Mouse (Mus musculus) mouse embryonic stem cell (cell line): ENCODE measurements around the gene Ckm.

Experiments
- in situ Hi-C, 2 experiments: fragments of 300-500 bp; cut with MboI; formaldehyde crosslinking; loops; 1 replicate in 1 of 2; 3 replicates in 1 of 2; pipeline ENCODE4 v1.14.3; 2019 to 2020; ENCODE audit warnings: low sequenced_read_pairs in 2 of 2, low pct_unique_long_range_greater_than_20kb in 1 of 2, mixed read lengths in 1 of 2; ENCODE audit not compliant: unreplicated experiment in 1 of 2

The Ckm gene

DNA sequence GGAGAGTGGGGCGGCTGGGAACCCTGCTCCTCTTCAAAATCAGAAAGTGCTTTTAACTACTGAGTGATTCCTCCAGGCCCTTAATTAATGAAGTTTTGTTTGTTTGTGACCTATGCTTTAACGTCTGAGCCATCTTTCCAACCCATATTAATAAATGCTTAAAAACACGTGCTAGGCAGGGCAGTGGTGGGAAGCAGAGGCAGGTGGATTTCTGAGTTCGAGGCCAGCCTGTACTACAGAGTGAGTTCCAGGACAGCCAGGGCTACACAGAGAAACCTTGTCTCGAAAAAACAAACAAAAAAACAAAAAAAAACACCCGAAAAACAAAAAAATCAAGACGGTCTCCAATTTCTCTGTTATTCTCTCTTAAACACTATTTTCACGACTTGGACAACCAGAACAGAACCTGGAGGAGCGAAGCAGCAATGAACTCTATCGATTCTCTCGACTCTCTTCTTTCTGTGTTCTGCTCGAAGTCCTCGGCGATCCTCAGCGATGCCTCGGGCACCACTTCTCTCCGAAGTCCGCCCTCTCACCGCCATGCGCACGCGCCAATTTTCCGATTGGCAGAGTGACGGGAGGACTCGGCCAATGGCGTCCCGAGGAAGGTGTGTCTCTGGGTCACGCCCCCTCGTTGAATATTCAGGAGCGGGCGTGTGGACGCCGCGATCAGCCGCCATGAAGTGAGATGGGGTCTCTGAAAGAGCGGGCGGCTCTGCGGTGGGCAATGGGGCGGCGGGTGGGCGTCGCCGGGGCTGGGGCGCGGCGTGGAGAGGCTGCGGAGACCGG is 23.0 kb upstream of the Ckm start, which contains the start of gene Ercc2:
Ercc2 (plus strand) TSS at position 634 of the 789 bp plus-strand sequence.
- in situ Hi-C loops = no loop called here

DNA sequence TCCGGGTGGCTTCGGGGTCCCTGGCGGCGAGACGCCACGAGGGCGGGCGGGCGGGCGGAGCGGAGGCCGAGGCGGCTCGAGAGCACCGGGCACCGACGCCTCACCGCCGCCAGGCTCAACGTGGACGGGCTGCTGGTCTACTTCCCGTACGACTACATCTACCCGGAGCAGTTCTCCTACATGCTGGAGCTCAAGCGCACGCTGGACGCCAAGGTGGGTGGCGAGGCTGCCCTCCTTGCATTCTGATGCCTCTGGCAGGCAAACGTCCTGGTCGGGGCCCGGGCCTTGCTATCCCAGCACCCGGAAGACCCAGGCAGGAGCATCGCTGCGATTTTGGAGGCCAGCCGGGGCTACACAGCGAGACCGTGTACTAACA is 22.4 kb upstream of the Ckm start:
- in situ Hi-C loops = no loop called here

DNA sequence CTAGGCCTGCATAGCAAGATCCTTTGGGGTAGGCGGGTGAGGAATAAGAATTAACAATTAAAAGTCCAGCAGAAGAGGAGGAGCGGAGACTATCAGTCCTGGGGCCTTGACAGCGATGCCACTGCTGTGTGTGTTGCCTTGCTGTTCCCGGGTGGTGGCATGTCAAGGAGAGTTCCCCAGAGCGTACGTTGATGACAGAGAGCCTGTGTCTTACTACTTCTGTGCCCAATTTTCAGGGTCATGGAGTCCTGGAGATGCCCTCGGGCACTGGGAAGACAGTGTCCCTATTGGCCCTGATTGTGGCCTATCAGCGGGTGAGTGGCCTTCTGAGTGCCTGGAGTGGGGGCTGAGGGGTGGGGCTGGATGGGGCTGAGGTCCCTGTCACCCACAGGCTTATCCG is 20.9 kb upstream of the Ckm start:
- in situ Hi-C loops = no loop called here

DNA sequence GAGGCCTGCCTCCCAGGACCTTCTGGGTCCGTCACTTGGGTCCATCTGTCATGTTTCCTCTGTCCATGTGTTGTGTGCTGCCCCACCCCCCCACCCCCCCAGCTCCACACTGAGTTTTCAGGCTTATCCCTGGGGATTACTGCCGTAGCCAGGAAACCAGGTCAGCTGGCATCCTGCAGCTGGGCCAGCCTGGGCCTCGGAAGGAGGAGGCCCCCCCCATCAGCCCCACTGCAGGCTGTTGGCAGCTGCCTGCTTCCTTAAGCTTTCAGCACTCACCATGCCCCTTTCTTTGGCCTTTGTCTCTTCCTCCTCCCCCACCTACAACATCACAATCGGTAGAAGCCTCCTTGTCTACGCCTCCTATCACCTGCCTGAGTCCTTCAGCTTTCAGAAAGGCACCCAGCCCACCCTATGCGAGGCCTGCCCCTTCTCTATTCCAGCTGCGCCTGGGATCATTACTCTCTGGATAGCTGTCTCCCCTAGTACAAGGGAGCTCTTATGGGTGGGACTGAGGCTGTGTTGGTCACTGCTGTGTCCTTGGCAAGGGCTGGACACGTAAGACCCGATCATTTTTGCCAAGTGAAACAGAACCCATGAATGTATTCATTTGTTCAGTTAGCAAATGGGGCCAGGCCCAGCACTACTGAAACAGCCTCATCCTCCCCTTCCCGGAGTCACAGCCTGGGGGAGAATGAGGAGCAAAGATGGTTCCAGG is 15.7 kb upstream of the Ckm start:
- in situ Hi-C loops = no loop called here

DNA sequence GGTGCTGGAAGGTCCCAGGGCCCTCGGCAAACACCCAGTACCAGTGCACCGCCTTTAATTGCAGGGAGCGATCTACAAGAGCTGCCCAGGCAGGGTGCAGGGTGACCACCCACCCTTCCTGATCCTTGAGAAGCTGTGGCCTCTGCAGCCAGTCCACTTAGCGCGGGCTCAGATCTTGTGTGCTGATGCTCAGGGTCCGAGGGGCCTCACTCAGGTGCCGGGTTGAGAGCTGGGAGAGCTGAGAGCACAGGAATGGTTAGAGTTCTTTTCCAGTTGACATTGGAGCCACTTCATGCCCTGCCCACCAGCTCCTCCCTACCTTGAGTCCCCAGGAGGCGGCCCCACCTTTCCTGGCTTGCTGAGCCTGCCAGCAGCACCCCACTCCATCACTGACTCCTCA is 10.1 kb upstream of the Ckm start:
- in situ Hi-C loops = no loop called here

DNA sequence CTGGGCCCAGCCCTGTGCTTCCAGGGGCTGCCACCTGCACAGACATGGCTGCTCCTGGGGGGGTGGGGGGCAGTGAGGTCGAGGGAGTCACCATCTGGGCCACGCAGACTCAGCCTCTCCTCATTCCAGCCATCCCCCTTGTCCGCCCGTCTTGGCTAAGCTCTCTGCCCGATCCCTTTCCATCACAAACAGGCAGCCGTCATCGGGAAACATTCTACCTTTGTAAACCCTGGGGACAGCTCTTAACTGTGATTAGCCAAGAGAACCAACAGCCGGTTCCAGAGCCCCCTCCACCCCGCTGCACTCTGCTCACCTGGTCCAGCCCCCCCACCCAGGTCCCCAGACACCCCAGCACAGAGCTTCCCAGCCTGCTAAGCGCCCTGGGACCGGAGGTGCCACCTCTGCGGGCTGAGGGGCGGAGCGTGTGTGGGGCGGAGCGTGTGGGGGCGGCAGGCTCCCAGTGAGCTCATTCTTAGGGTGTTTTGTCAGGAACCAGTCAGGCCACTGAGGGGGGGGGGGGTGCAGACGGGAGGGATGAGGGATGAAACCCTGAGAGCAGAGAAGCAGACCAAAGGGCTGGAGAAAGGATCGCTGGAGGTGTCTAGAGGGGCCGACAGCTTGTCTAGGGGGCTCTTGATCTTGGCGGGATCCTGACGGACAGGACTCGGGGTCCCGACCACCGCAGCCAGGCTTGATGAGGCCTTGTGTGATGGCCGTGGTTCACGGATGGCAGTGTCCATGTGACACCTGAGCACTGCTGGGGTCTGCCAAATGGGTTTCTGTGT is 4.9 kb upstream of the Ckm start:
- in situ Hi-C loops = loop anchor here in 1 of 2 experiments (25.0 kb wide), 1 partner anchor 388 kb away; the partner anchor contains the start of gene Cblc

DNA sequence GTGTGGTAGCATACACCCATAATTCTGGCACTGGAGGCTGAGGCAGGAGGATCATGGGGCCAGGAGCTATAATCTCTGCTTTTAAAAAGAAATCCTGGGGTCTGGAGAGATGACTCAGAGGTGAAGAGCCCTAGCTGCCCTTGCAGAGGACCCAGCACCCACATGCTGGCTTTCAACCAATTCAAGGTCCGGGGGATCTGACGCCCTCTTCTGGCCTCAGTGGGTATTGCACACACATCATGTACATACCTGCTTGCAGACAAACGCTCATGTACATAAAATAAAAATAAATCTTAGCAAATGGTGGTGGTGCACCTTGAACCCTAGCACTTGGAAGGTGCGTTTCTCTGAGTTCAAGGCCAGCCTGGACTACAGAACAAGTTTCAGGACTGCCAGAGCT is 3.6 kb upstream of the Ckm start:
- in situ Hi-C loops = loop anchor here in 1 of 2 experiments (25.0 kb wide), 1 partner anchor 386 kb away; the partner anchor contains the start of gene Cblc

DNA sequence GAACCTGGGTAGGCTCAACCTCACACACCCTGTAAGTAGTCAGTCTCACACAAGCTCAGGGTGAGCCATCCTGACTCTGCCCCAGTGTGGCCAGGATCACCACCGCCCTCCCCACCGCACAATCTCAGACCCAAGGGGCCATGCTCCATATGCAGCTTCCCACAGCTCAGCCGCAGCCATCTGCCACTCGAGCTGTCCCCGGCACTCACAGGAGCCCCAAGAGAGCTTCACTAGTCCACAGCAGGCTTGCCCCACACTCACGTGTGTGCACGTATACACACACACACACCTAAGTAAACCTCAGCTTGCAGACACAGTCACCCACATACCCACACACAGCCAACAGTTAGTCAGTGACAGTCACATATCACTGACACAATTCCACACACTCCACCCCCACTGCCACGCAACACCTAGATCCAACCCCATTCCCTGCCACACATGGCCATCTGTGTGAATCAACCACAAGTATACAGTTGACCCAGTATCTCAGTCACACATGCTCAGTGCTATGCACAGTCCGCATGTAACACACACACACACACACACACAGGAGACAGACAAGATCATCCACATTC is 2.0 kb upstream of the Ckm start:
- in situ Hi-C loops = loop anchor here in 1 of 2 experiments (25.0 kb wide), 1 partner anchor 385 kb away; the partner anchor contains the start of gene Cblc

DNA sequence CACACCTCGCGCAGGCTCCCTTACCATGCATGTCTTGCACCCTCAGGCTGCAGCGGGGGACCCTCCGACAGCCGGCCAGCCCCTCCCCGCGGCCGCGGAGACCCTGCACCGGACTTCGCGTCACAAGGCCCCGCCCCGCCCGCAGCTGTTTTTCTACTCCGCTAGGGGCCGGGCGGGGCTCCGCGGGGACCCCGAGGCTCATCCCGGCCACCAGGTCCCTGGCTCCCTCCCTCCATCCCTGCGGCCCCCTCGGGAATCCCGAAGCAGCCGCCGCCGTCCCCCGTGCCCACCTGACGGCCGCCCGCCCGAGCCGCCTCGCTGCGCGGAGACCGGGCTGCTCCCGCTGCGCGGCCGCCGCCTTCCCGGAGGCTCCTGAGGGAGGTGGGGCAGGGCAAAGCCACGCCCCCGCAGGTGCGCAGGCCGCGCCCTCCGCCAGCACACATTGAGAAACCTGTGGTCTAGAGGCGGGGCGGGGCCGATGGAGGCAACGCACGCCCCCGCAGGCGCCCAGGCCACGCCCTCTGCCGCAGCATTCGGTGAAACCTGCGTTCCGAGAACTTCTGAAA is 762 bp upstream of the Ckm start, which contains the start of gene Klc3:
Klc3 (minus strand) TSS at position 374 of the 566 bp plus-strand sequence.
- in situ Hi-C loops = loop anchor here in 1 of 2 experiments (25.0 kb wide), 1 partner anchor 383 kb away; the partner anchor contains the start of gene Cblc

DNA sequence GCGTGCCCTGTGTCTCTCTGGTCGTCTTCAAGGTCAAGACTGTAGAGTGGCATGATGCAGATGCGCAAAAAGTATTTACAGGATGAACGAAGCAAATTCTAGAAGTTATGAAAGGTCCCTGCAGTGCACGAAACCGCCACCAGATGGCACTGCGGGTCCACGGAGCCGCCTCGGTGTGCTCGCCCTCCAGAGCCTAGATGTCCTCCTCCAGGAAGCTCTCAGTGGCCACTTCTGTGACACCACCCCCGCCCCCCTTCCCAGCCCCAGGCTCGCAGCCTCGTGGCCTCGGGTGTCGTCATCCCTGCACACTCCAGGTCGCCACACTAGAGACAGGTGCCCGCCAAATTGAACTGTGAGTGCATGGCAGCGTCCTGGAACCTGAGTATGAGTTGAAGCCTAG is 841 bp downstream of the Ckm start:
- in situ Hi-C loops = loop anchor here in 1 of 2 experiments (25.0 kb wide), 1 partner anchor 382 kb away; the partner anchor contains the start of gene Cblc

DNA sequence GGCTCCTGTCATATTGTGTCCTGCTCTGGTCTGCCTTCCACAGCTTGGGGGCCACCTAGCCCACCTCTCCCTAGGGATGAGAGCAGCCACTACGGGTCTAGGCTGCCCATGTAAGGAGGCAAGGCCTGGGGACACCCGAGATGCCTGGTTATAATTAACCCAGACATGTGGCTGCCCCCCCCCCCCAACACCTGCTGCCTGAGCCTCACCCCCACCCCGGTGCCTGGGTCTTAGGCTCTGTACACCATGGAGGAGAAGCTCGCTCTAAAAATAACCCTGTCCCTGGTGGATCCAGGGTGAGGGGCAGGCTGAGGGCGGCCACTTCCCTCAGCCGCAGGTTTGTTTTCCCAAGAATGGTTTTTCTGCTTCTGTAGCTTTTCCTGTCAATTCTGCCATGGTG is 5.2 kb downstream of the Ckm start:
- in situ Hi-C loops = loop anchor here in 1 of 2 experiments (25.0 kb wide), 1 partner anchor 378 kb away; the partner anchor contains the start of gene Cblc

DNA sequence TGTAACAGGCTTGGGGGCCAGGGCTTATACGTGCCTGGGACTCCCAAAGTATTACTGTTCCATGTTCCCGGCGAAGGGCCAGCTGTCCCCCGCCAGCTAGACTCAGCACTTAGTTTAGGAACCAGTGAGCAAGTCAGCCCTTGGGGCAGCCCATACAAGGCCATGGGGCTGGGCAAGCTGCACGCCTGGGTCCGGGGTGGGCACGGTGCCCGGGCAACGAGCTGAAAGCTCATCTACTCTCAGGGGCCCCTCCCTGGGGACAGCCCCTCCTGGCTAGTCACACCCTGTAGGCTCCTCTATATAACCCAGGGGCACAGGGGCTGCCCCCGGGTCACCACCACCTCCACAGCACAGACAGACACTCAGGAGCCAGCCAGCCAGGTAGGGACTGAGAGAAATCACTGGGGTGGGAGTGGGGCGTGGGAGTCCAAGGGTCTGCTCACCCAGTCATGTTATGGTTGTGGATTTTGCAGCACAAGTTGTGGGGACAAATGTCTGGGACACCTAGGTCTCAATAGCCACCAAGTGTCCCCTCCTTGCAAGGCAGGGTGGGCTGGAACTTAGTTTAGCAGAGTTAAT is 6.3 kb downstream of the Ckm start:
- in situ Hi-C loops = loop anchor here in 1 of 2 experiments (25.0 kb wide), 1 partner anchor 376 kb away; the partner anchor contains the start of gene Cblc

DNA sequence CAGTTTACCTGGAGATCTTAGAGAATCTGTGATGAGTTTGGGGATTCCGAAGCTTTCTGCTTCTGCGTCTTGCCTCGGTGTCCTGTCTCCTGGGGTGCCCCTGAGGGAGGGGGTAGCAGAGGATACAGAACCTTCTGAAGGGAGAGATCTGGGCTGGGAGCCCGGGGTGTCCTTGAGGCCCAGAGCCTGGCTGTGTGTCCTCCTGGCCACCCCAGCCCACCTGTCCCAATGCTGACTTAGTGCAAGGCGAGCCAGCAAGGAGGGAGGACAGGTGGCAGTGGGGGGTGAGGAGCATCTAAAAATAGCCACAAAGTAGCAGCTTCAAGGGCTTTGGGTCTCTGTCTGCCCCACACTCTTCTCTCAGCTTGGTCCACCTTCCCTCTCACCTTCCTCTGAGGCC is 7.2 kb downstream of the Ckm start:
- in situ Hi-C loops = loop anchor here in 1 of 2 experiments (25.0 kb wide), 1 partner anchor 376 kb away; the partner anchor contains the start of gene Cblc

DNA sequence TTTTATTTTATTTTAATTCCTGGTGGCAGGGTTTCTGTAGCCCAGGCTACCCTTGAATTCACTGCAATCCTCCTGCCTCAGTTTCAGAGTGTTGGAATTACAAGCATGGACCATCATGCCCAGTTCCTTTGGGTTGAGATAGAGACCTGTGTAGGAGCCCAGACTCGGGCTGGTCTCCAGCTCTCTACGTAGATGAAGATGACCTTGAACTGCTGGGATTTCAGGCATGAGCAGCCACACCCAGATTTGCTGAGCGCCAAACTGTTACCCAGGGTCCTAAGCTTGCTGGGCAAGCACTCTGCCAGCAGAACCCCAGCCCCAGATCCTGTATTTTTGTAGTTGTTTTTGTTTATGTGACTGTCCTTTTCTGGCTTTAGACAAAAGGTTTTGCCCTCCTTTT is 8.9 kb downstream of the Ckm start:
- in situ Hi-C loops = loop anchor here in 1 of 2 experiments (25.0 kb wide), 1 partner anchor 374 kb away; the partner anchor contains the start of gene Cblc

DNA sequence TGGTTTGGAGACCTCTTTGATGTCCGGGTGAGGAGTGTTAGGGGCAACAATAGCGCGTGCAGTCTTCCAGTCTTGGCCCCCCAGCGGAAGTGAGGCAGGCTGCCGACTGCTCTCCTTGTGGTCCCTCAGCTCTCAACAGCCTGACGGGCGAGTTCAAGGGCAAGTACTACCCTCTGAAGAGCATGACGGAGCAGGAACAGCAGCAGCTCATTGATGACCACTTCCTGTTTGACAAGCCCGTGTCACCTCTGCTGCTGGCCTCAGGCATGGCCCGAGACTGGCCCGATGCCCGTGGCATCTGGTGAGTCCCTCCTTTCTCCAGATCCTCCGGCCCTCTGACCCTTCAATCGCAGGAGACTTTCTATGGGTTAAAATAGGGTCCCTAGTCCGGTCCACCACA is 12.0 kb downstream of the Ckm start:
- in situ Hi-C loops = loop anchor here in 1 of 2 experiments (25.0 kb wide), 1 partner anchor 371 kb away; the partner anchor contains the start of gene Cblc

DNA sequence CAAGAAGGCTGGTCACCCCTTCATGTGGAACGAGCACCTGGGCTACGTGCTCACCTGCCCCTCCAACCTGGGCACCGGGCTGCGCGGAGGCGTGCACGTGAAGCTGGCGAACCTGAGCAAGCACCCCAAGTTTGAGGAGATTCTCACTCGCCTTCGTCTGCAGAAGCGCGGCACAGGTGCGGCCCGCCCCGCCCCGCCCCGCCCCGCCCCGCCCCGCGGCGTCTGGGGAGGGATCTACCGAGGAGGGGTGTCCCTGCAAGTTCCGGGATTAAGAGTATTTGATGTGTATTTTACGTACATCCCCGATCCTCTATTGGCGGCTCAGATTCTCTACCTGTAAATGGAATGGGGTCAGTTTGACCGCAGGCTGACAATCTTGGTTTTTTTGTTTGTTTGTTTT is 15.5 kb downstream of the Ckm start:
- in situ Hi-C loops = loop anchor here in 1 of 2 experiments (25.0 kb wide), 1 partner anchor 367 kb away; the partner anchor contains the start of gene Cblc
